Mouse (Mus musculus): ENCODE data around the gene Farsa.

Farsa gene

DNA sequence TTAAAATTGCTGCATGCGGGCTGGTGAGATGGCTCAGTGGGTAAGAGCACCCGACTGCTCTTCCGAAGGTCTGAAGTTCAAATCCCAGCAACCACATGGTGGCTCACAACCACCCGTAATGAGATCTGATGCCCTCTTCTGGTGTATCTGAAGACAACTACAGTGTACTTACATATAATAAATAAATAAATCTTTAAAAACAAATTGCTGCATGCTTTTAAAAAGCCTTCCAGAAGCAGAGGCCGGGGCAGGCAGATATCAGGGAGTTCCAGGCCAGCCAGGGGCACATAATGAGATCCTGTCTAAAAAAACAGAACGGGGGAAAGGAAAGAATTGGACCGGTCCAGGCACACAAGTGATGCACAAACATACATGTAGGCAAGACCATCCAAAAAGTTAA lies 51.2 kb downstream of the Farsa start:
- CTCF ChIA-PET, result interaction anchor here (0.7 kb wide), 1 partner anchor 15 kb away, joined by 3 read pairs; no protein-coding TSS in a partner anchor

GRCm38 (mm10) chr8:84908421-84909161 lies 51.8 kb downstream of the Farsa start, which contains the start of gene Dnase2a:
Gene Dnase2a, plus strand, starts transcription at chr8:84908560.
- CTCF ChIA-PET, result no interaction called here

- CTCF ChIA-PET, result no interaction called here
These were observed 52.5 kb downstream of the Farsa start for GRCm38 (mm10) chr8:84909162-84909767.

- CTCF ChIA-PET, result no interaction called here
These were observed 53.2 kb downstream of the Farsa start for GRCm38 (mm10) chr8:84909949-84910348.

- CTCF ChIA-PET, result no interaction called here
These were observed 53.8 kb downstream of the Farsa start for GRCm38 (mm10) chr8:84910551-84910950.

GRCm38 (mm10) chr8:84911854-84912253 lies 55.1 kb downstream of the Farsa start:
- CTCF ChIA-PET, result interaction anchor here (0.6 to 1.4 kb wide), 2 partner anchors 40 to 953 kb away, joined by 4 to 17 read pairs; partner anchors contain the start of gene Syce2

DNA sequence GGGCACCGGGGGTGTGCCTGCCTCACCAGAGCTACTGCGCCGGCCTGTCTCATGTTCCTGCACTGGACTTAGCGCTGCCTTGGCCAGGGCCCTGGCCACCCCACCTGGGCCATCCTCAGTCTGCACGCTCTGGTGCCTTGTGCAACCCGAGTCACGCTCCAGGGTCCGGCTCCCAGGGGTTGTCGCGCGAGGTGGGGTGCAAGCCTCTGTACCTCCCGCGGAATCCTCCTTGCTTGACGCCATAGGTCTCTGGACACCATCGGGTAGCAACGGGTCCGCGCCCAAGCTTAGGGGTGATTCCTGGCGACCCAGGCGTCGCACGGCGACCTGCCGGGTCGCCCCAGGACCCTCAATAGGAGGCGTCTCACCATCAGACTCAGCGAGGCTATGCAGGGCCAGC lies 55.6 kb downstream of the Farsa start:
- CTCF ChIA-PET, result interaction anchor here (0.5 to 1.4 kb wide), 4 partner anchors 10 to 551 kb away, joined by 4 to 5 read pairs (median 4); partner anchors contain the start of gene Syce2

DNA sequence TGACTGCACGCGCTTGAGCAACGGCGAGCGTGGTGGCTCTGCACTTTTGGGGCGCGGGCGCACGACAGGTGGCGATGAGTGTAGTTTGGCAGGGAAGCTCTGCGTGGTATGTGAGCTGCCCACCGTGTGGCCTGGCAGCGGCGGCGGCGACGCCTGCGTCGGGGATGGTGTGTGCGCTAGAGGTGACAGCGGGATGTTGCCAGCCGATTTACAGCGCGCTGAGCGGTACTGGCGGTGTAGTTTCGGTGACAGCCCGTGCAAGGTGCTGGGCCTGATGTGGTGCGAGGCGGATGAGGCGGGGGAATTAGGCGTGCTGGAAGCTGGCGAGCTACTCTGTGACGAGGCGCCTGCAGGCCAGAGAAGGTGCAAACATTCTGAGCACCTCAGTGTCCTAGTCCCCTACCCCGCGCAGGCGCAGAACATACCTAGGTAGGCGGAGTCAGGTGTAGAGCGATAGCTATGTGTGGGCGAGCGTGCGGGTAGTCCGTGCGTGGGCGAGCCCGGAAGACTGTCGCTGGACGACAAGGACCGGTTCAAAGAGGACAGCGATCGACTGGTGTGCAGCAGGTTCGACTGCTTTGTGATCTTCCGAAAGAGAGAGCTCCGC lies 56.2 kb downstream of the Farsa start:
- CTCF ChIA-PET, result interaction anchor here (0.5 to 1.4 kb wide), 5 partner anchors 10 to 706 kb away, joined by 4 to 5 read pairs (median 4); partner anchors contain the start of gene Syce2

- CTCF ChIA-PET, result interaction anchor here (0.6 to 1.4 kb wide), 2 partner anchors 41 to 707 kb away, joined by 4 read pairs; partner anchors contain the start of gene Syce2
These were observed 56.7 kb downstream of the Farsa start for GRCm38 (mm10) chr8:84913502-84913900.

- CTCF ChIA-PET, result no interaction called here
These were observed 57.2 kb downstream of the Farsa start for GRCm38 (mm10) chr8:84913960-84914359.

- CTCF ChIA-PET, result interaction anchor here (1.5 kb wide), 1 partner anchor 13 kb away, joined by 3 read pairs; the partner anchor contains the start of gene Klf1
These were observed 58.5 kb downstream of the Farsa start for GRCm38 (mm10) chr8:84915269-84915668.

DNA sequence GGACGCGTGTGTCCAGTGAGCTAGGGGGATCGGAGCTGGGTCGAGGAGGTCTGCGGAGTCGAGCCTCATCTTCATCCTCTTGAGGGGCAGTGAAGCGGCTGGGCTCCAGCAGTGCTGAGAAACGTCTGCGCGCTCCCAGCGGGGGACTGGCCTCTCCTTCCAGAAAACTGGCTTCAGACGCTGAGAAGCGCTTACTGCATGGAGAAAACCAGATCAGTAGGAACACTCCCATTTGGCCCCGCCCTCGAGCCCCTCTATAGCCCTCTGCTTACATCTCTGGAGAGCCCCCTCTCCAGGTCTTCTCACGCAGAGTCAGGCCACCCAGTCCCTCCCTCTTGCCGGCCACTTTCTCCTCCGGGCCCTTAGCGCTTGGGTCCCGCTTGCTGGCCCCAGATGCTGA lies 61.0 kb downstream of the Farsa start:
- CTCF ChIA-PET, result no interaction called here

DNA sequence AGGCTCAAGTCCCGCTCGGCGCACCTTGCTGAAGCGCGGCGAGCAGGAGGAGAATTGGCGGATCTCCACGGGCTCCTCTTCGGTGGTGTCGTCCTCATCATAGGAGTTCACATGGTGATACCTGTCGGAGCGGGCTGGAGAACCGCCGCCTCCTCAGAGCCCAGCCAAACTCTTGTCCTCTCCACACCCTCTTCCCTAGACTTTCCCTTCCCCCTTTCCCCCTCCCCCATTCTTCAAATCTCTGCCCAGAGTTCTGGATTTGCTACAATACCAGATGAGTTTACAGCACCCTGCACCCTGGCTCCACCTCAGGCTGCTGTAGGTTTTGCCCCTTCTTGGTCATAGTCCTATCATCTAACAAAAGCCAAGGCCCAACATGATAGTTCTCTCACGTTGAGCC lies 61.9 kb downstream of the Farsa start:
- CTCF ChIA-PET, result interaction anchor here (0.6 kb wide), 1 partner anchor 9 kb away, joined by 3 read pairs; no protein-coding TSS in a partner anchor
